Mouse (Mus musculus) gonadal fat pad, adult 2 months (tissue): ENCODE results near the gene Kcnh2. TPM values are rescaled to one million over a fixed set of nuclear protein-coding genes. Genes with fewer than 3 reads are reported as not detected.
"Not testable (repeated sequence)": the region's sequence is repeated elsewhere in the genome, so short reads cannot be mapped to it uniquely, and the experiment has no call there.

ENCODE experiments used
- DNase-seq: peaks from one replicate; pipeline ENCODE4 v3.0.0-alpha.2; 2012; ENCODE audit warnings: low read depth
- polyA plus RNA-seq: library from polyadenylated mRNA; depleted of rRNA; stranded (reverse); fragments of >200 nt; gene quantifications from 2 replicates; pipeline ENCODE4 v1.2.3, GENCODE M21; 2012; rRNA removed

Kcnh2 gene
- 38.9 and 50.7 TPM in 2 replicates for polyA plus RNA-seq

GRCm38 (mm10) chr5:24351278-24351677 is at the start of gene Kcnh2:
Gene Kcnh2, minus strand, starts transcription at chr5:24351604.
- no peak for DNase-seq

GRCm38 (mm10) chr5:24400362-24400761 is 49.0 kb upstream of the Kcnh2 start:
- DNase-seq: no peak

GRCm38 (mm10) chr5:24399686-24400085 is 48.3 kb upstream of the Kcnh2 start:
- no peak for DNase-seq

- DNase-seq: not testable (repeated sequence)
Measured at GRCm38 (mm10) chr5:24396254-24396653, 44.9 kb upstream of the Kcnh2 start.

GRCm38 (mm10) chr5:24394165-24394894 is 42.9 kb upstream of the Kcnh2 start:
- DNase-seq: peak; percentile 95

- DNase-seq: no peak
Measured at GRCm38 (mm10) chr5:24393392-24393997, 42.1 kb upstream of the Kcnh2 start, which contains the start of gene Abcb8. Gene Abcb8, plus strand, starts transcription at chr5:24393663.

- DNase-seq: no peak
Measured at GRCm38 (mm10) chr5:24392724-24393123, 41.3 kb upstream of the Kcnh2 start.

- no peak for DNase-seq
Measured at GRCm38 (mm10) chr5:24391864-24392263, 40.5 kb upstream of the Kcnh2 start, which contains the start of gene Atg9b. Gene Atg9b, minus strand, starts transcription at chr5:24392143.

GRCm38 (mm10) chr5:24389658-24390020 is 38.2 kb upstream of the Kcnh2 start:
- DNase-seq: no peak

- DNase-seq: no peak
Measured at GRCm38 (mm10) chr5:24389011-24389657, 37.7 kb upstream of the Kcnh2 start.

- DNase-seq: no peak
Measured at GRCm38 (mm10) chr5:24388246-24388915, 37.0 kb upstream of the Kcnh2 start.

GRCm38 (mm10) chr5:24387264-24388241 is 36.1 kb upstream of the Kcnh2 start:
- no peak for DNase-seq

- DNase-seq: no peak
Measured at GRCm38 (mm10) chr5:24385887-24386550, 34.6 kb upstream of the Kcnh2 start.

- DNase-seq: no peak
Measured at GRCm38 (mm10) chr5:24385374-24385773, 34.0 kb upstream of the Kcnh2 start.

- DNase-seq: no peak
Measured at GRCm38 (mm10) chr5:24384407-24384806, 33.0 kb upstream of the Kcnh2 start.

GRCm38 (mm10) chr5:24383026-24383859 is 31.8 kb upstream of the Kcnh2 start:
- no peak for DNase-seq

GRCm38 (mm10) chr5:24381988-24382387 is 30.6 kb upstream of the Kcnh2 start:
- DNase-seq: no peak

- no peak for DNase-seq
Measured at GRCm38 (mm10) chr5:24381486-24381885, 30.1 kb upstream of the Kcnh2 start.

GRCm38 (mm10) chr5:24380499-24380898 is 29.1 kb upstream of the Kcnh2 start:
- DNase-seq: no peak

- DNase-seq: no peak
Measured at GRCm38 (mm10) chr5:24379501-24379900, 28.1 kb upstream of the Kcnh2 start.
